Mouse (Mus musculus): ENCODE measurements around the gene Fmo5. TPM values are rescaled to one million over a fixed set of nuclear protein-coding genes. Genes with fewer than 3 reads are reported as not detected.
A peak's percentile ranks its signal among the peaks of the same experiment; 100 is the strongest.

Gene Fmo5
- polyA plus RNA-seq, 1 experiment from 2014 or later = 1.1 TPM

DNA sequence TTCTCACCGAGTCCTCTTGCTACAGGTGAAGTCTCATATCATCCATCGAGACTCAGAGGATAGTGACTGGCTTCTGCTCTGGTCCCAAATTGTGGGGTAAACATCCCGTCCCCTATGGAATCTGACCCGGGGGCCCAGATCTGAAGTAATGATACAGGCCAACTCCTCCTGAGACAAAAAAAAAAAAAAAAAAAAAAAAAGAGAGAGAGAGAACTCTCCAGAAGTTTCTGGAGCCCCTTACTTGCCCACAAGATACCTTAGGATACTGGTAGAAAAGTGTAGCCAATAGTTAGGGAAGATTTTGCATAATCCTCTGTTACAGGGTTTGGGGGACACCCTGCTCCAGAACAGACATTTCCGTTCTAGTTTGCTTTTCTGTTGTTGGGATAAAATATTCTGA is 54.0 kb downstream of the Fmo5 start:
- H3K4me3 ChIP-seq (ENCODE audit: low read length) = no peak overlapping the region
- ATAC-seq = no peak
- no peaks in the 10 kb centered on the region for H3K9me3 ChIP-seq (ENCODE audit: control insufficient read depth, low read length)
- peak overlapping the region; percentile 87 for H3K4me2 ChIP-seq (ENCODE audit: low read length)
- no peak overlapping the region for H3K9ac ChIP-seq (ENCODE audit: low read depth, low read length)
- peaks cover 15% of the 10 kb centered on the region for H3K4me1 ChIP-seq (ENCODE audit: control insufficient read depth, insufficient read depth, low read depth, low read length)
- 24% methylated on average over 5 of the region's 5 CpGs for WGBS
- no peak overlapping the region for H3K27ac ChIP-seq (ENCODE audit: low read depth, low read length)
- H3K36me3 ChIP-seq (ENCODE audit: control insufficient read depth, insufficient read depth, low read length) = no peaks in the 10 kb centered on the region
- H3K27me3 ChIP-seq (replicated peaks; ENCODE audit: control insufficient read depth, insufficient read depth, low read length) = no peaks in the 10 kb centered on the region; the same call in 1 of the 2 replicates

DNA sequence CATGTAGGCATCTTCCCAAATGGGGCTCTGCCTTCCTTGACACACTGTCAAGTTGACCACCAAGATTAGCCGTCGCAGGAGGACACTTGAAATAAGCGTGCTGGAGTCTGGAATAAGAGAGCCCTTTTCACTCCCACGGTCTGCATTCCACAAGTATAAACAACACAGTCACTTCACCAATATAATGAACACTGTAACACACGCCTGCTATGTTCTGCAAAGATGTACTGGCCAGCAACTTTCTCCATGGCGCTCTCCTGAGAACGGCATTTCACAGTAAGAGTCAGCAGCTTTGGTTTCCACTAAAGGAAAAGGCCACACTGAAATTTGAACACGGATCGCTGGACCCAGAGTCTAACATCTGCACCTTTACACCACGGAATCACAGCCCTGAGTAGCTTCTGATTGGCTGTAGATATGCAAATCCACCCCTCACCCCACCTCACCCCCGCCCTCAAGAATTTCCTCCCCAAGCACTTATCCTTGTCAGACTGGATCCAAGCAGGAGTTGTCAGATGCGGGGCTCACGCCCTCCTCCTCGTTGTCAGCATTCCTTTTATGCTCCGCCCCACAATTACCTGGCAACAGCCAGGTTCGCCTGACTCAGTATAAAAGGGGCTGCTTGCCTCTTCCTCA is 55.1 kb downstream of the Fmo5 start:
- H3K4me2 ChIP-seq (ENCODE audit: low read length) = 0 out of 2 replicates have a peak overlapping the region, but pooled peaks have one; percentile 19
- no peaks in the 10 kb centered on the region for H3K9me3 ChIP-seq (ENCODE audit: control insufficient read depth, low read length)
- H3K27ac ChIP-seq (ENCODE audit: low read depth, low read length) = no peak overlapping the region
- 4% methylated on average over 16 of the region's 16 CpGs for WGBS
- H3K36me3 ChIP-seq (ENCODE audit: control insufficient read depth, insufficient read depth, low read length) = no peaks in the 10 kb centered on the region
- no peak overlapping the region for H3K9ac ChIP-seq (ENCODE audit: low read depth, low read length)
- peak; percentile 22; the same call in 1 of the 2 replicates for ATAC-seq
- H3K27me3 ChIP-seq (replicated peaks; ENCODE audit: control insufficient read depth, insufficient read depth, low read length) = no peaks in the 10 kb centered on the region; the same call in 1 of the 2 replicates
- H3K4me3 ChIP-seq (ENCODE audit: low read length) = no peak overlapping the region
- H3K4me1 ChIP-seq (ENCODE audit: control insufficient read depth, insufficient read depth, low read depth, low read length) = peaks cover 15% of the 10 kb centered on the region

DNA sequence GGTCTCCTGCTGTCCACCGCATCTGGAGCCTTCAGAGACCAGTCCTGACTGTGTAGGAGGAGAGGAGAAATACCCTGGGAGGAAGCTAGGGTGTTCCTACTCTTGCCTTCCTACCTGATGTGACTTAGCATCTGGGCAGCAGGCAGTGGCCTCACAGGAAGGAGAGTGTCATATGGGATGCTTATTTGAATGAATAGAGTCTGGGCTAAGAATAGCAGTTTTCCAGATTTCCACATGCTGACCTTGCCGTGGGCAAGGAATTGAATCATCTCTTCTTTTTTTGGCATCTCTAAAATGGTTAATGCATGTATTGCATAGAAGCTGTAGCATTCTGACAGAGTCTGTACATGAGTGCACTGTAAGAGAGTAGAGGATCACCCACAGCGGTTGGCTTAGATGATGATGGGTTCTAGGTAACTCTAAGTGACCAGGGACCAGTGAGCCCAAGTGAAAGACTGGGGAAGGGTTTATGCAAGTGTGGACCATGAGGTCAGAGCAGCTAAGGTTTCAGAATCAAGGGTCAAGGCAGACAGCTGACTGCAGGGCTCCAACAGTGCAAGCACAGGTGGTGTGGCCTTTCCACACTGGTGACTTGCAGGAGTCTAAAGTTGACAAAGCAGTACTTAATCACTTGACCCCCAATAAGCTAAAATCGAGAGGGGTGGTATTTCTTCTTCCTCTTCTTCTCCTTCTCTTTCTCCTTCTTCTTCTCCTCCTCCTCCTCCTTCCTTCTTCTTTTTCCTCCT is 57.9 kb downstream of the Fmo5 start:
- Histone ChIP-seq H3K4me2 (ENCODE audit: low read length) (no peak overlapping the region), H3K27me3 (replicated peaks; ENCODE audit: control insufficient read depth, insufficient read depth, low read length) (no peaks in the 10 kb centered on the region; the same call in 1 of the 2 replicates), H3K9ac (ENCODE audit: low read depth, low read length) (no peak overlapping the region), H3K4me1 (ENCODE audit: control insufficient read depth, insufficient read depth, low read depth, low read length) (peaks cover 7% of the 10 kb centered on the region), H3K36me3 (ENCODE audit: control insufficient read depth, insufficient read depth, low read length) (peaks cover 16% of the 10 kb centered on the region), H3K27ac (ENCODE audit: low read depth, low read length) (no peak overlapping the region), H3K4me3 (ENCODE audit: low read length) (no peak overlapping the region), H3K9me3 (ENCODE audit: control insufficient read depth, low read length) (no peaks in the 10 kb centered on the region)
- ATAC-seq = no peak
- 78% methylated on average over 4 of the region's 4 CpGs for WGBS

DNA sequence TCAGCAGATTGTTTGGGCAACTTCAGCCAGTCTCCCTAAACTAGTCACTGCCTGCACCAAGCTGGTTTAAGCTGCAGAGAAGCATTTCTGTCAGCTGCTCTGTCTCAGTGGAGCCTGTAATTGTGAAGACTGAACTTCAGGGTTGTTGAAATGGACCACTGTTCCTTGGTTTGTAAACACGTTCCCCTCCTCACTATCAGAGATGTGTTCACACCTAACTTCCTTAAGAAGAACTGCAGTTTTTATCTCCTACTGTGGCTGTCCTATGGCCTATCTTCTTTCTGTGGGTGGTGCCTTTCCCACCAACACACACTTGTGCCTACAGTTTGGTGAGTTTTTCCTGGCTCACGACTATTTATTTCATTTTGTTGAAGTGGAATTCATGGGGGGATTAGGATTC is 60.7 kb downstream of the Fmo5 start:
- H3K27me3 ChIP-seq (replicated peaks; ENCODE audit: control insufficient read depth, insufficient read depth, low read length) = no peaks in the 10 kb centered on the region
- peaks cover 28% of the 10 kb centered on the region for H3K36me3 ChIP-seq (ENCODE audit: control insufficient read depth, insufficient read depth, low read length)
- no peak overlapping the region for H3K4me3 ChIP-seq (ENCODE audit: low read length)
- no peak overlapping the region for H3K4me2 ChIP-seq (ENCODE audit: low read length)
- no peak for ATAC-seq
- no peak overlapping the region for H3K9ac ChIP-seq (ENCODE audit: low read depth, low read length)
- H3K9me3 ChIP-seq (ENCODE audit: control insufficient read depth, low read length) = no peaks in the 10 kb centered on the region
- 85% methylated on average over 2 of the region's 2 CpGs for WGBS
- no peaks in the 10 kb centered on the region for H3K4me1 ChIP-seq (ENCODE audit: control insufficient read depth, insufficient read depth, low read depth, low read length)
- no peak overlapping the region for H3K27ac ChIP-seq (ENCODE audit: low read depth, low read length)

DNA sequence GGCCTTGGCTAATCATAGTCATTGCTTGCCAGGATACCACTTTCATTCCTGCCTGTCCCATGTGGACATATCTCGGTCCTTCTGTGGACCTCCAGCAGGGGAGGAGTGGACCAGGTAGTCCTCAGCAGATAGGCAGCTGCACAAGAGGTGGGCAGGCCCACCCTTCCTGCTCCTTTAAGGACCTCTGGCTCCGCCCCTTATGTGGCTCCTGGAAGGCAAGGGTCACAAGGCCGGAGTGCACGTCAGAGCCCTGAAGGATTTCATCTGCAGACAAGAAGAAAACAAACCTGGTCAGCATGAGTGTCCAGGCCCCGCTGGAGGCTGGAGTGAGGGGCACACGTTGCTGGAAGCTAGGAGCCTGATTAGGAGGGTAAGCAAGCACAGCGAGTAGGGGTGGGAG is 62.0 kb downstream of the Fmo5 start:
- no peaks in the 10 kb centered on the region for H3K27me3 ChIP-seq (replicated peaks; ENCODE audit: control insufficient read depth, insufficient read depth, low read length)
- no peak overlapping the region for H3K27ac ChIP-seq (ENCODE audit: low read depth, low read length)
- ATAC-seq = 0 out of 2 replicates have a peak, but pooled peaks have one; percentile 43
- 69% methylated on average over 7 of the region's 7 CpGs for WGBS
- no peak overlapping the region for H3K9ac ChIP-seq (ENCODE audit: low read depth, low read length)
- peaks cover 36% of the 10 kb centered on the region for H3K36me3 ChIP-seq (ENCODE audit: control insufficient read depth, insufficient read depth, low read length)
- H3K4me1 ChIP-seq (ENCODE audit: control insufficient read depth, insufficient read depth, low read depth, low read length) = no peaks in the 10 kb centered on the region
- H3K9me3 ChIP-seq (ENCODE audit: control insufficient read depth, low read length) = no peaks in the 10 kb centered on the region
- no peak overlapping the region for H3K4me3 ChIP-seq (ENCODE audit: low read length)
- H3K4me2 ChIP-seq (ENCODE audit: low read length) = no peak overlapping the region

DNA sequence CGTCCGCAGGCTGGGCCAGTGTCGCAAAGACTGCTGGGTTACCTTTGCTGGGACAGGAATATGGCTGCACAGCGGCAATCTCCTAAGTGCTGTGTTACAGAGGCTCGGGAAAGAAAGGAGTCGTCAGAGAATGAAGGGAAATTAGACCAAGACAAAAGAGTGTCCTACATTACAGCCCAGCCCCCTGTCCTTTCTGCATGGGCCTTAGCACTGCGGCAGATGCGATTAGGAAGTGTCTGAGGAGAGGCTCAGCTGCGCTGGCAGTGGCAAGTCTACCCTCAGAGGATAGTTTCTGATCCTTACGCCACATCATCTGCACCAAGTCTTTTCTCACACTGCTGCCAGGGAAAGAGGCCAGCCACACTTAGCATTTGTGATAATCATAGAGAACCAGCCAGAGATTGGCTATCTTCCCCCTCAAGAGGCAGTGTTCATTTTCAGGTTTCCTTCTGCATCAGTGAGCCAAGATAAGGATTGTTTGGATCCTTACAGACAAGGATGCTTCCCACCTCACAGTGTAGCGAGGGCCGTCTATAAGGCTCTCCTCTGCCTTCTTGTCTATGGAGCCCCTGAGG is 62.9 kb downstream of the Fmo5 start:
- no peak overlapping the region for H3K4me2 ChIP-seq (ENCODE audit: low read length)
- 61% methylated on average over 12 of the region's 12 CpGs for WGBS
- H3K4me3 ChIP-seq (ENCODE audit: low read length) = no peak overlapping the region
- no peaks in the 10 kb centered on the region for H3K4me1 ChIP-seq (ENCODE audit: control insufficient read depth, insufficient read depth, low read depth, low read length)
- H3K9ac ChIP-seq (ENCODE audit: low read depth, low read length) = no peak overlapping the region
- peaks cover 41% of the 10 kb centered on the region for H3K36me3 ChIP-seq (ENCODE audit: control insufficient read depth, insufficient read depth, low read length)
- H3K27ac ChIP-seq (ENCODE audit: low read depth, low read length) = no peak overlapping the region
- H3K27me3 ChIP-seq (replicated peaks; ENCODE audit: control insufficient read depth, insufficient read depth, low read length) = no peaks in the 10 kb centered on the region
- no peaks in the 10 kb centered on the region for H3K9me3 ChIP-seq (ENCODE audit: control insufficient read depth, low read length)
- peak; percentile 38; the same call in 1 of the 2 replicates for ATAC-seq

DNA sequence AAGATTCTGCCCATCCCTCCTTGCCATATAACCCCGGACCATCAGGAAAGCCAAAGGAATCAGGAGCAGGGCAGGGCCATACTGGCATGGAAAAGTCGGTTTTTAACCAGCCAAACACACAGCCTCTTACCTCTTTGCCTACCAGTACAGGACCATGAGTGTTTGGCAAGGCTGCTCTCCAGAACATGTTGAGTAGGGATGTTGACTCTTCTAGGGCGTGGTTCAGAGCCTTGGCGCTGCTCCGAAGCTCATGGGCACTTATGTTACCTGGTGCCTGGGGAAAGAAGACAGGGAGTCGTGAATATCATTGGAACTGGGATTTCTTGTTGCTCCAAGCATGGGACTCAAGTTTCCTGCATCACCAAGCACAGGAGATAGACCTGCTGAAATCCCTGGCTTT is 65.2 kb downstream of the Fmo5 start:
- Histone ChIP-seq H3K27me3 (replicated peaks; ENCODE audit: control insufficient read depth, insufficient read depth, low read length) (no peaks in the 10 kb centered on the region), H3K36me3 (ENCODE audit: control insufficient read depth, insufficient read depth, low read length) (peaks cover 45% of the 10 kb centered on the region), H3K9ac (ENCODE audit: low read depth, low read length) (no peak overlapping the region), H3K27ac (ENCODE audit: low read depth, low read length) (no peak overlapping the region), H3K4me2 (ENCODE audit: low read length) (no peak overlapping the region), H3K4me3 (ENCODE audit: low read length) (no peak overlapping the region), H3K9me3 (ENCODE audit: control insufficient read depth, low read length) (no peaks in the 10 kb centered on the region), H3K4me1 (ENCODE audit: control insufficient read depth, insufficient read depth, low read depth, low read length) (no peaks in the 10 kb centered on the region)
- 88% methylated on average over 6 of the region's 6 CpGs for WGBS
- ATAC-seq = no peak

DNA sequence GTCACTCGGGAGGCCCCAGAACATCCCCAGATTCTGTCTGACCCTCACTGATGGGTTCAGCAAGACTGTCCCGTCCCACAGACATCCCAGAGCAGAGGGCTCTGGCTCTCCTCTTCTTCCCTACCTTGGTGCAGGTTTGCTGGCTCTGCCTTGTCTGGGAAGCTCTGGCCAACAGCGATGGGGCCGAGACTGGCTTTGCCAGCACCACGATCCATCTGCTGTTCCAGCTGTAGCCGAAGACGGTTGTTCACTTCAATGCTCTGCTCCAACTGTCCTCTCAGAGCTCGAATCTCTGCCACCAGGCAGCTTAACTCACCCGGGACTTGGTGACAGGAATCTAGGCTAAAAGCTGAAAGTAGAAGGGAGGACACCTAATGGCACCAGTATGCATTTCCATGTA is 68.3 kb downstream of the Fmo5 start:
- H3K9me3 ChIP-seq (ENCODE audit: control insufficient read depth, low read length) = no peaks in the 10 kb centered on the region
- H3K9ac ChIP-seq (ENCODE audit: low read depth, low read length) = no peak overlapping the region
- no peak overlapping the region for H3K4me3 ChIP-seq (ENCODE audit: low read length)
- H3K4me2 ChIP-seq (ENCODE audit: low read length) = no peak overlapping the region
- no peak for ATAC-seq
- no peak overlapping the region for H3K27ac ChIP-seq (ENCODE audit: low read depth, low read length)
- no peaks in the 10 kb centered on the region for H3K27me3 ChIP-seq (replicated peaks; ENCODE audit: control insufficient read depth, insufficient read depth, low read length)
- WGBS = 86% methylated on average over 9 of the region's 9 CpGs
- peaks cover 35% of the 10 kb centered on the region for H3K36me3 ChIP-seq (ENCODE audit: control insufficient read depth, insufficient read depth, low read length)
- H3K4me1 ChIP-seq (ENCODE audit: control insufficient read depth, insufficient read depth, low read depth, low read length) = no peaks in the 10 kb centered on the region

DNA sequence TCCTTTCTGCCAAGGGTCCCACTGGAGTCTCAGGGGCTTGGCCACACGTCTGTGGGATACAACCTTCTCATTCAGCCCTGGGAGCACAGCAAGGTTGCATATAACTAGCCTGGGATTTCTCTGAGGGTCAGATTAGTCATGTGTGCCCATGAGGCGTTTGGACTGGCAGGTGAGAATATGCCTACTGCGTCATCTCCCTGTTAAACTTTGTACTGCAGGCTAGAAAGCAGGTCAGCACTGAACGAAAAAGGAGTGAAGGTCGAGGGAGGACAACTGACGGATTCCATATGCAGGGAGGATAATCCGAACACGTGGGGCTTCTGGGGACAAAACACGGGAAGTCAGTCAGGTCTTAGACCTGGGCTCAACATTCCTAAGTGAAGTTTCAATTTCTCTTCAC is 68.7 kb downstream of the Fmo5 start:
- peaks cover 35% of the 10 kb centered on the region for H3K36me3 ChIP-seq (ENCODE audit: control insufficient read depth, insufficient read depth, low read length)
- no peak for ATAC-seq
- H3K4me3 ChIP-seq (ENCODE audit: low read length) = no peak overlapping the region
- WGBS = 86% methylated on average over 9 of the region's 9 CpGs
- no peaks in the 10 kb centered on the region for H3K4me1 ChIP-seq (ENCODE audit: control insufficient read depth, insufficient read depth, low read depth, low read length)
- H3K9me3 ChIP-seq (ENCODE audit: control insufficient read depth, low read length) = no peaks in the 10 kb centered on the region
- no peak overlapping the region for H3K9ac ChIP-seq (ENCODE audit: low read depth, low read length)
- no peak overlapping the region for H3K27ac ChIP-seq (ENCODE audit: low read depth, low read length)
- H3K27me3 ChIP-seq (replicated peaks; ENCODE audit: control insufficient read depth, insufficient read depth, low read length) = no peaks in the 10 kb centered on the region
- H3K4me2 ChIP-seq (ENCODE audit: low read length) = no peak overlapping the region
